Mouse (Mus musculus): ENCODE data around the gene Adk.

Adk gene

GRCm38 (mm10) chr14:21096279-21096678, 43.9 kb downstream of the Adk start:
- no peak for DNase-seq (ENCODE audit: inconsistent age in 2 of 2, low spot score in 1 of 2)

GRCm38 (mm10) chr14:21096689-21097088, 44.3 kb downstream of the Adk start:
- peak in 1 of 2 experiments; percentile 76 for DNase-seq (ENCODE audit: inconsistent age in 2 of 2, low spot score in 1 of 2)

- no peak for DNase-seq (ENCODE audit: inconsistent age in 2 of 2, low spot score in 1 of 2)
These were observed 47.0 kb downstream of the Adk start for GRCm38 (mm10) chr14:21099371-21099770.

GRCm38 (mm10) chr14:21100876-21101275, 48.5 kb downstream of the Adk start:
- DNase-seq (ENCODE audit: inconsistent age in 2 of 2, low spot score in 1 of 2), result no peak

GRCm38 (mm10) chr14:21101562-21101961, 49.2 kb downstream of the Adk start:
- DNase-seq (ENCODE audit: inconsistent age in 2 of 2, low spot score in 1 of 2), result peak; percentile 43 to 76

- peak in 1 of 2 experiments; percentile 23 for DNase-seq (ENCODE audit: inconsistent age in 2 of 2, low spot score in 1 of 2)
These were observed 50.4 kb downstream of the Adk start for GRCm38 (mm10) chr14:21102666-21103203.

- DNase-seq (ENCODE audit: inconsistent age in 2 of 2, low spot score in 1 of 2), result no peak
These were observed 52.7 kb downstream of the Adk start for GRCm38 (mm10) chr14:21105049-21105448.

- DNase-seq (ENCODE audit: inconsistent age in 2 of 2, low spot score in 1 of 2), result peak; percentile 79 to 86
These were observed 54.2 kb downstream of the Adk start for GRCm38 (mm10) chr14:21106582-21106981.

- DNase-seq (ENCODE audit: inconsistent age in 2 of 2, low spot score in 1 of 2), result peak in 1 of 2 experiments; percentile 30
These were observed 55.2 kb downstream of the Adk start for GRCm38 (mm10) chr14:21107551-21107950.

- DNase-seq (ENCODE audit: inconsistent age in 2 of 2, low spot score in 1 of 2), result peak in 1 of 2 experiments; percentile 74
These were observed 58.1 kb downstream of the Adk start for GRCm38 (mm10) chr14:21110492-21110891.

GRCm38 (mm10) chr14:21111500-21111899, 59.1 kb downstream of the Adk start:
- DNase-seq (ENCODE audit: inconsistent age in 2 of 2, low spot score in 1 of 2), result peak in 1 of 2 experiments; percentile 16

- no peak for DNase-seq (ENCODE audit: inconsistent age in 2 of 2, low spot score in 1 of 2)
These were observed 59.8 kb downstream of the Adk start for GRCm38 (mm10) chr14:21112174-21112573.

- DNase-seq (ENCODE audit: inconsistent age in 2 of 2, low spot score in 1 of 2), result peak in 1 of 2 experiments; percentile 73
These were observed 60.4 kb downstream of the Adk start for GRCm38 (mm10) chr14:21112742-21113141.

- DNase-seq (ENCODE audit: inconsistent age in 2 of 2, low spot score in 1 of 2), result peak in 1 of 2 experiments; percentile 18
These were observed 62.0 kb downstream of the Adk start for GRCm38 (mm10) chr14:21114339-21114738.

GRCm38 (mm10) chr14:21115318-21115717, 62.9 kb downstream of the Adk start:
- peak in 1 of 2 experiments; percentile 20 for DNase-seq (ENCODE audit: inconsistent age in 2 of 2, low spot score in 1 of 2)

- DNase-seq (ENCODE audit: inconsistent age in 2 of 2, low spot score in 1 of 2), result peak in 1 of 2 experiments; percentile 69
These were observed 63.6 kb downstream of the Adk start for GRCm38 (mm10) chr14:21115888-21116460.

- DNase-seq (ENCODE audit: inconsistent age in 2 of 2, low spot score in 1 of 2), result peak in 1 of 2 experiments; percentile 25
These were observed 65.7 kb downstream of the Adk start for GRCm38 (mm10) chr14:21118095-21118494.

- peak in 1 of 2 experiments; percentile 15 for DNase-seq (ENCODE audit: inconsistent age in 2 of 2, low spot score in 1 of 2)
These were observed 67.4 kb downstream of the Adk start for GRCm38 (mm10) chr14:21119653-21120313.

- DNase-seq (ENCODE audit: inconsistent age in 2 of 2, low spot score in 1 of 2), result peak in 1 of 2 experiments; percentile 81
These were observed 68.1 kb downstream of the Adk start for GRCm38 (mm10) chr14:21120473-21120872.

GRCm38 (mm10) chr14:21127215-21127614, 74.8 kb downstream of the Adk start:
- no peak for DNase-seq (ENCODE audit: inconsistent age in 2 of 2, low spot score in 1 of 2)

- peak; percentile 43 to 82 for DNase-seq (ENCODE audit: inconsistent age in 2 of 2, low spot score in 1 of 2)
These were observed 84.5 kb downstream of the Adk start for GRCm38 (mm10) chr14:21136906-21137305.

- no peak for DNase-seq (ENCODE audit: inconsistent age in 2 of 2, low spot score in 1 of 2)
These were observed 90.2 kb downstream of the Adk start for GRCm38 (mm10) chr14:21142603-21143002.
